Mouse (Mus musculus): ENCODE results near the gene 9430038I01Rik.

DNA sequence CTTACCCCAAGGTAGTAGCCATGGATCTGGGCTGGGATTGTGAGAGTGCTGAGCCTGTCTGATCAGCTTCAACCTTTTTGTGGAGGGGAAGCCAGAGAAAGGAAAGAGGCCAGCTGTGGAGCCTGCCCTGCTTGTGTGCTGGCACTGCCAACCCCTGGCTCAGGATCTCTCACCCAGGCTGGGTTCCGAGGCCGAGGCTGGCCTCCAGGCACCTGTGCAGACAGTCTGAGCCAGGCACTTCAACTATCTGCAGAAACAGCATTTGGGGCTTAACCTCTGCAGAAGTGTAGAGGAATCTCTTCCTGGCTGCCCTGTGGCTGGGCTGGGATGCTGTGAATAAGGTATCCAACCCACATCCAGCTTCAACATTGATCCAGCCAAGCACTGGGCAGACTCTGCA lies 76.6 kb downstream of the 9430038I01Rik start:
- TF ChIP-seq CTCF (IDR thresholded peaks at IDR 0.05; ENCODE audit: low read depth) (no peak), EP300 (optimal IDR thresholded peaks at IDR 0.05) (no peak)
